Mouse (Mus musculus): ENCODE results near the gene Csmd2.

DNA sequence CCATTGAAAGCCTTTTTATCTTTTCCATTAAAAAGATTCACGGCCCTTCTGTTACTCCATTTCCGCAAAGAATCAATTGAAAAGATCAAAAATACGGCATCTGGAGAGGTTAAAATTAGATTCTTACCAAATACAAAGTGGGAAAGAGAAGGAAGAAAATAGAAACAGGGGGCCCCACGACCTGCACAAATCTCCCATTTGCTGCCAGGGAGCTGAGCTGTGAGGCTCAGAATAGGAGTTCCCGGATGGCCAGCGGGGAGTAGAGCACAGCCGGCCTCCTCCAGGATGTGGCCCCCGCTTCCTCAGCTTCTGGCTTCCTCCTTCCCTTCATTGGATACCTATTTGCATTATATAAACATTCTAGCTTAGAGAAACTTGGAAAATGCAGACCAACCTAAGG is 97.4 kb downstream of the Csmd2 start:
- TF ChIP-seq POLR2A (IDR thresholded peaks at IDR 0.05; ENCODE audit: low read depth, low read length) (no peak), CTCF (IDR thresholded peaks at IDR 0.05; ENCODE audit: extremely low read depth, insufficient read depth, insufficient read length, insufficient replicate concordance) (no peak)

Measured in spleen, adult 2 months (tissue).